Mouse (Mus musculus) cerebellum, postnatal 10 days (tissue): ENCODE measurements around the gene Gm3072.
"Not testable (repeated sequence)": the region's sequence is repeated elsewhere in the genome, so short reads cannot be mapped to it uniquely, and the experiment has no call there.

Experiments
- DNase-seq, 2 experiments: peaks; one replicate each; pipeline ENCODE4 v3.0.0; 2021; ENCODE audit warnings: mixed read lengths in 2 of 2

The Gm3072 gene

DNA sequence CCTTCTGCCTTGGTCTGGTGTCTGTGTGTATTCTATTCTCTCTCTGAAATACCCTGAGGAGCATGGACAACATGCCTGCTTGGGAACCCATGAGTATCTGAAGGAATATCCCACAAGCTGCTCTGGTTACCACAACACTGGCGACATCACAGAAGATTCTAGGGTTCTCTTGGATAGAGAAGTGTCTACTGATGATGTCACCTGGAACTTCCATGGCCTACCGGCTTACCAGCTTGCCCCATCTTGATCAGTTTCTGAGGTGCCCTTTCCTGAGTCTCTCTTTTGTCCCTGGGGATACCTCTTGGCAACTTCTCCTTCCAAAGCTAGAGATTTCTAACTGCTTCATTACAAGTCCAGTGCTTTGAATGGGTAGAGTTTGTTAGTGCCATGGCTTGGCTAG lies at the start of gene Gm3072:
TSS of gene Gm3072 (minus strand) at position 101 of the 400 bp plus-strand sequence.
- not testable (repeated sequence) for DNase-seq

DNA sequence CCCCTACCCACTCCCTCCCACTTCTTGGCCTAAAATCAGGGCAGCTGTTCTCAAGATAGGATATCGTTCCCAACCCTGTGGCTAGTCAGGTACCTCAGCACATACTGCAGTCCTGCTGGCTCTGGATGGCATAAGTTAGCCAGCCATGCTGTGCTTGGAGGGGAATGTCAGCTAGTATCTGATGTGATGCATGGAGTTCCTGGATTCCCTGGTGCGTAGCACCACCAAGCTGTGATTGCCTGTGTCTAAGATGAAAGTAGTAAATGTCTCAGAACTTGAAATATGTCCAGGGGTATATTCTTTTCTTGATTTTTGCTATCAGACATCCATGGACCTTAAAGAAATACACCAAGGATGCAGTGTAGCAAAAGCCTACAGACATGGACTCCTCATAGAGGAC lies 23.8 kb upstream of the Gm3072 start:
- DNase-seq: not testable (repeated sequence)

DNA sequence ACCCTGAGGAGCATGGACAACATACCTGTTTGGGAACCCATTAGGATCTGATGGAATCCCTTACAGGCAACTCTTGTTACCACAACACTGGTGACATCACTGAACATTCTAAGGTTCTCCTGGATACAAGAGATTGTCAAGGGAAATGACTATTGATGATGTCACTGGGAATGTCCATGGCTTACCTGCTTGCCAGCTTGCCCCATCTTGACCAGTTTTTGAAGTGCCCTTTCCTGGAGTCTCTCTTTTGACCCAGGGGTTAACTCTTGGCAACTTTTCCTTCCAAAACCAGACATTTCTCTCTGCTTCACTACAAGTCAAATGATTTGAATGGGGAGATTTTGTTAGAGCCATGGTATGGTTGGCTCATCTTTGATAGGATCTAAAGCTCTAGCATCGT lies 22.0 kb upstream of the Gm3072 start, which contains the start of gene Gm3676:
TSS of gene Gm3676 (minus strand) at position 101 of the 400 bp plus-strand sequence.
- DNase-seq: not testable (repeated sequence)

DNA sequence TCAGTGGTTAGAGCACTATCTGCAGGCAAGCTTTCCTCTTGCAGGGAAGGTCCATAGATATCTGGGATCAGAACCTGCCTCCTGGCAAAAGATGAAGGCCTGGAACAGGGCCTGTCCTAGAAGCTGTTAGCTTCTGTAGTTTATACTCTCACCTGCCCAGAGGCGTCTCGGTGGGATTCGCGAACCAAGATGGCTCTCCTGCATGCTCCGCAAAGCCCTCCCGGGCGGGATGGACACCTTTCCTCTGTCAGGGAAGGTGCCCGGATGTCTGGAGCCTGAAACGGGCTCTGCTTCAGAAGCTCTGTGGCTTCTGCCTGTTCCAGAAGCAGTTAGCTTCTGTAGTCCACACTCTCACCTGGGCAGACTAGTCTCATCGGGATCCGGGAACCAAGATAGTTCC lies 5.7 kb upstream of the Gm3072 start:
- not testable (repeated sequence) for DNase-seq

DNA sequence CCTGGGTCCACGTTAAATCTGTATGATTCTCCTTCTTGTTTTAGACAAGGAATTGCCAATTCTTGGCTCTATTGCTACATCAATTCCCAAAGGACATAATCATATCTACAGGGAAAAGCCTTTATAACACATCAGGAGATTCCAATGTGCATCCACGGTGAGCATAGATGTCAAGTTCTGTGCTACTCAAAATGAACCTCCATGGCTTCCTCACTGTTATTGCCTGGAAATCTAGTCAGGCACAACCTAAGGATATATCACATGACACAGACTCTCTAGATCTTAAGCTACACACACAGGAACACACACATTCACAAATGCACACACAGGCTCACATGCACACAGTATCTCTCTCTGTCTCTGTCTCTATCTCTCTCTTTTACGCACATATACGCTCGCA lies 1.9 kb downstream of the Gm3072 start:
- not testable (repeated sequence) for DNase-seq

DNA sequence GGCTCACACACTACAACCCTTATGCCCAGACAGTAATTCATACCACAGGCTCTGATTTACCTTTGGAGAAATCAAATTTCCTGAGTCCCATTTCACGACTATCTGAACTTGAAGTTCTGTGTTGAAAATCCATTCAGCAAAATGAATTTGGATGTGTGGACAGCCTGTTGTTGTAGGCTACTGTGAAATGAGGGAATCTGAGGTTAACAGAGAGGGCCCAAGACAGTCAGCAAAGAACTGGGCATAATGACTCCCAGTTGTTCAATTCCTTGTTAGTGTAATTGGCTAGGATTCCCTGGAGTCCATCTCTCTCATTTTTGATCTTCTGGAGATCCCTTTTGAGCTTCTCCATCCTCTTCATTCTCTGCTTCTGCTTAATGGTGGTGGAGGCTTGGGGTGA lies 13.7 kb downstream of the Gm3072 start:
- DNase-seq: peak in 1 of 2 experiments; percentile 2

DNA sequence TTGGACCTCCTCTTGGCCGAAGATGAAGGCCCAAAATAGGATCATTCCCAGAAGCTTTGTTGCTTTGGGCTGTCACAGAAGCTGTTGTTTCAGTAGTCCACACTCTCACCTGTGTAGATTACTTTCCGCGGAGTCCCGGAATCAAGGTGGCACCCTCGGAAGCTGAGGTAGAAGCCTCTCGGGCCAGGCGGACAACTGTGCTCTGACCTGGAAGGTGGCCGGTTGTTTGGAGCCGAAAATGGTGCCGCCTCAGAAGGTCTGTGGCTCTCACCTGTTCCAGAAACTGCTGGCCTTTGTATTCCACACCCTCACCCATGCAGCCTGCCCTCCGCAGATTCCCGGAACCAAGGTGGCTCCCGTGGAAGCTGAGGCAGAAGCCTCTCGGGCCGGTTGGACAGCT lies 23.5 kb downstream of the Gm3072 start:
- not testable (repeated sequence) for DNase-seq

DNA sequence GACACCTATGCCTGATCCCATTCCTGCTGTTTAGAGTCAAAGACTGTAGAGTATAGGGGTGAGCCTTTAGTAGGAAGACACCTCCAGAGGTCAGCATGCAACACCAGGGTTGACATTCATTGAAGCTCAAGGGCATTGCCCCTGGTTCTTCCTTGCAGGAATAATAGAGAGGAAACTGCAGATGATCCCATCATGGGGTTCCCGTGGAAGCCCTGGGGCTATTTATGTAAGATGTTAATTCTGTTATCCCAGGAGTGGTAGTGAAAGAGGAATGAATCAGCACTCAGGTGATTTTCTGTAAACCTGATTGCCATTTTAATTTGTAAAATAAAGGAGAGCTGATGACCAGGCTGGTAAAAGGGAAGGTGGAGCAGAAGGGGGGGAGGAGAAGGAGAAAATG lies 38.1 kb downstream of the Gm3072 start:
- DNase-seq: not testable (repeated sequence)

DNA sequence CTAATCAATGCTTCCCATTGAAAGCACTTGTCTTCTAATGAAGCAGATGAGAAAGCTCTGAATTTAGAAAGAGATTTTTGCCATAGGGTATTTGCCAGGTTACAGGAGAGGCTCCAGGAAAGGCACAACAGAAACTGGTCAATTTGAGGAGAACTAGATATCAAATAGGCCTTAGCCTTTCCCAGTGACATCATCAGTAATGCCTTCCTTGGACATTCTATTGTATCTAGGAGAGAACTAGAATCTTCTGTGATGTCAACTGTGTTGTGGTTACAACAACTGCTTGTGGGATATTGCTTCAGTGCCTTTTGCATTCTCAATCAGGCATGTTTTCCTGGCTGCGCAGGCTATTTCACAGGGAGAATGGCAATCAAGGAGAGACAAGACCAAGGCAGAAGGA lies 51.5 kb downstream of the Gm3072 start, which contains the start of gene 1700049E17Rik2:
TSS of gene 1700049E17Rik2 (plus strand) at position 301 of the 400 bp plus-strand sequence.
- not testable (repeated sequence) for DNase-seq
